Mouse (Mus musculus) hindbrain, embryonic 15.5 days (tissue): Measurements from ENCODE around the gene Usp2. TPM values are rescaled to one million over a fixed set of nuclear protein-coding genes. Genes with fewer than 3 reads are reported as not detected.

Source experiments
- ATAC-seq: fragments of 200-750 bp; cut with Nextera tagmentation; 2 replicates; pipeline ENCODE4 v1.8.0; 2017; ENCODE audit warnings: low read depth, moderate number of reproducible peaks, moderate TSS enrichment; ENCODE audit not compliant: low FRiP score
- H3K27ac ChIP-seq: fragments of 300-500 bp; sonication (generic); replicated peaks from 2 replicates; pipeline ENCODE4 v1.5.1; 2015; ENCODE audit warnings: mild to moderate bottlenecking, inconsistent platforms
- H3K27me3 ChIP-seq: fragments of 300-500 bp; sonication (generic); 2 replicates; pipeline ENCODE4 v1.6.1; 2015; ENCODE audit warnings: control low read depth, inconsistent platforms
- H3K36me3 ChIP-seq: fragments of 300-500 bp; sonication (generic); 2 replicates; pipeline ENCODE4 v1.6.1; 2015; ENCODE audit warnings: control low read depth, inconsistent platforms
- H3K4me1 ChIP-seq: fragments of 300-500 bp; sonication (generic); replicated peaks from 2 replicates; pipeline ENCODE4 v1.6.1; 2015; ENCODE audit warnings: control low read depth, inconsistent platforms
- H3K4me2 ChIP-seq: fragments of 300-500 bp; sonication (generic); 2 replicates; pipeline ENCODE4 v1.6.1; 2015; ENCODE audit warnings: moderate library complexity, mild to moderate bottlenecking, inconsistent platforms
- H3K4me3 ChIP-seq: fragments of 300-500 bp; sonication (generic); 2 replicates; pipeline ENCODE4 v1.5.1; 2015; ENCODE audit warnings: mild to moderate bottlenecking, inconsistent platforms
- H3K9ac ChIP-seq: fragments of 300-500 bp; sonication (generic); 2 replicates; pipeline ENCODE4 v1.6.1; 2015; ENCODE audit warnings: inconsistent platforms
- H3K9me3 ChIP-seq: fragments of 300-500 bp; sonication (generic); 2 replicates; pipeline ENCODE4 v1.6.1; 2016; ENCODE audit warnings: control low read depth, inconsistent platforms
- WGBS: fragments of 180-500 bp; shearing (Covaris S2); methylation state at CpG from one replicate; pipeline ENCODE4 v1.1.7; 2015; 5-methylcytosine and 5-hydroxymethylcytosine counted together
- polyA plus RNA-seq: library from polyadenylated mRNA; unstranded; fragments of >200 nt; fragmentation: Nextera tagmentation; extraction: Ambion mirVana; gene quantifications from 2 replicates; pipeline ENCODE4 v1.2.1, GENCODE M21; 2015

Gene Usp2
- polyA plus RNA-seq, 1 experiment from 2014 or later = 15.2 TPM

DNA sequence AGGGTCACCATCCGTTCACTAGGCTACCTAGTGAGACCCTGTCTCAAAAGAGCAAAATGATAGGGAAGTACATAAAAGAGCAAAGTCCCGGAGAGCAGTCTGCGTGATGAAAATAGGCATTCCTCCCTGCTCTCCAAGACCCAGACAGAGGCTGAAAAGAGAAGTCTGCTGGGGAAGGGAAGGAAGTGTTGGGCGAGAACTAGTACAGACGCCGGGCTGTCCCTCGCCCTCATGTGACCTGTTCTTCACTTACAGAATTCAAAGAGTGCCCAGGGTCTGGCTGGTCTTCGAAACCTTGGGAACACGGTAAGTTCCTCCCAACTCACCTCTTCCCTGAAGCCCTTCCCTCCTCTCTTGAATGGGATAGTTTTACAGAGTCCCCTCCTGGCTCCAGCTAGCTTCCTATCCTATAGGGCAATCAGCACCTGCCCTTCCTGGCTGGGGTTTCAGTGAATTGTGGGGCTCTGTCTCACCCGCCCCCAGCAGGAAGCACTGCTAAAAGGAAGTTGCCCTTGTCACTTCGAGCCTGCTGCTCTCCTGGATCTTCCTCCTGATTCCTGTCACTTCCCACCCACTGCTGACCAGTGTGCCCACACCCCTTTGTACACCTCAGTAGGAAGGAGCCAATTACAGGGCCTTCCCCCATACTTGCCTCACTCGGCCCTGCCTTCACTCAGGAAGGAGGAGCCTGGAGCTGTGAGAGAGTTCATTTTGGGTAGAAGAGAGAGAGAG, 22.2 kb downstream of the Usp2 start:
- no peak for ATAC-seq
- H3K27me3 ChIP-seq = peaks cover 15% of the 10 kb centered on the region
- 68% methylated on average over 12 of the region's 12 CpGs for WGBS

DNA sequence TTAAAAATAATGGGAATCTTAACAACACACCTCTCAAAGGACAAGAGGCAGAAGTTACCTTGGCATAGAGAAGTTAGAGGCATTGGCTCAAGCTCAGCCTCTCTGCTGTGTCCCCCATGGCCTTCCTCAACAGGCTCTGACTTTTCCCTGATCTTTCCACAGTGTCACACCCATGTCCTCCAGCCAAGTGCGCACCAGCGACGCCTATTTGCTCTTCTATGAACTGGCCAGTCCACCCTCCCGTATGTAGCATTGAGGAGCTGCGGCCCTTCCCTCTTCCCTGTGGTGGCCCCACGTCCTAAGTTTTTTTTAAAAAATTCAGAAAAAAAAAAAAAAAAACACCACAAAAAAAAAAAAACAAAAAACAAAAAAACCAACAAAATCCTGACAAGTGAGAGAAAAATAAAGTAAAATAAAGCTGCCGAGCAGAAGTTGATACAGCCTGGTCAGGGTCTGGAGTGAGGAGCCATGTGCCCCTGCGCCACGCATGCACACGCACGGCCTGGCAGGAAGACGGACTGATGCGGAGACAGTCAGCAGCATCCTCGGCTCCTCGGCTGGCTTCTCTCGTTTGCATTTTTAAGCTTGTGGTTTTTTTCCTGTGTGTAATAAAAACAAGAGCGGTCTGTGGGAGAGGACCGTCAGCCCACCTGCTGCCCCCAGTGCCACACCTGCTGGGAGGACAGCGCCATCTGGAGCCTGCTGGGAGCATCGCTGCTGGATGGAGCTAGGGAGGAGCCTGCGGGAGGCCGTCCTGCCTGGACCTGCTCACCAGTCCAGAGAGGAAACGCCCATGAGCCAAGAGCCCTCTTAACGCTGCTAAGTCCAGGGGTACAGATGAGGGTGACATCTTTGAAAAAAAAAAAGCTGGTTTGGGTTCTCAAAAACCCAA, 27.0 kb downstream of the Usp2 start:
- peak overlapping the region; percentile 58 for H3K4me2 ChIP-seq
- no peaks in the 10 kb centered on the region for H3K9me3 ChIP-seq
- H3K27ac ChIP-seq = no peak overlapping the region
- ATAC-seq = no peak
- 31% methylated on average over 24 of the region's 24 CpGs for WGBS
- H3K27me3 ChIP-seq = no peaks in the 10 kb centered on the region
- H3K4me3 ChIP-seq = peak overlapping the region; percentile 29
- no peaks in the 10 kb centered on the region for H3K36me3 ChIP-seq
- H3K9ac ChIP-seq = 0 out of 2 replicates have a peak overlapping the region, but pooled peaks have one; percentile 14
- peaks cover 13% of the 10 kb centered on the region for H3K4me1 ChIP-seq

More for the DNA sequence above, 22.2 kb downstream of the Usp2 start:
- peaks cover 30% of the 10 kb centered on the region for H3K4me1 ChIP-seq
- H3K4me3 ChIP-seq = no peak overlapping the region
- H3K4me2 ChIP-seq = no peak overlapping the region
- no peak overlapping the region for H3K27ac ChIP-seq
- no peaks in the 10 kb centered on the region for H3K36me3 ChIP-seq
- no peaks in the 10 kb centered on the region for H3K9me3 ChIP-seq
- no peak overlapping the region for H3K9ac ChIP-seq

DNA sequence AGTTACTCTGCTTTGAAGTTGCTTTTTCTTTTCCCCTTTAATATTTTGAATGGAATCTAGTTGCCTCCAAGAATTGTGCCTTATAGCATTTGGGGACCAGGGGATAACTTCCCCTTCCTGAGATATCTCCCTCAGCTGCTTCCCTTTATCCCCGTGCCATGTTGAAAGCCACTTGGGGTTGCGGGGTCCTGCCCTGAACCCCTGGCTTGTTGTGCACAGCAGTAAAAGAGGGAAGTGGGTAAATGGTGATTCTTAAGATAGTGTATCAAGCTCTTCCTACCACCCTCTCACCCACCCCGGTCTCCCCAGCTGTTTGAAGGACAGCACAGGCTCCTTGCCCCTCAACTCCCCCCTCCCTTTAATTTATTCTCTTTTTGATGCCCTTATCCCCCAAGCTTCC, 27.9 kb downstream of the Usp2 start:
- H3K4me1 ChIP-seq = peaks cover 13% of the 10 kb centered on the region
- H3K4me2 ChIP-seq = no peak overlapping the region
- no peak for ATAC-seq
- H3K4me3 ChIP-seq = no peak overlapping the region
- H3K27me3 ChIP-seq = no peaks in the 10 kb centered on the region
- H3K27ac ChIP-seq = no peak overlapping the region
- H3K9me3 ChIP-seq = no peaks in the 10 kb centered on the region
- 96% methylated on average over 3 of the region's 3 CpGs for WGBS
- H3K9ac ChIP-seq = no peak overlapping the region
- H3K36me3 ChIP-seq = no peaks in the 10 kb centered on the region

DNA sequence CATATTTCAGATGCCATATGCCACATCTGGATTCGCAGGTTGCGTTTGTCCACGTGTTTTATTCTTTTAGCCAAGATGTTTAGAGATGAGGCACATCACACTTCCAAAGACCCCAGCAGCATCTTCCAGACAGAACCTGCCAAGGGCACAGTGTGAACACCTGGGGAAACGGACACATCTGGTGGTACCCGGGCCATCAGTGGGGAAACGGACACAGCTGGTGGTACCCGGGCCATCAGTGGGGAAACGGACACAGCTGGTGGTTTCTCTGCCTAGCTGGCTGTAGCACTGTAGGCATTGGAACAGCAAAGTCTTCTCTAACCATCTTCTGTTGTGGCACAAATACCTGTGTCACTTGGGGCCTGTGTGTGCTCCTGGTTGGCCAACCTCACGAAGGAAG, 29.0 kb downstream of the Usp2 start:
- Histone ChIP-seq H3K9me3 (no peaks in the 10 kb centered on the region), H3K4me2 (no peak overlapping the region), H3K27ac (no peak overlapping the region), H3K4me3 (no peak overlapping the region), H3K27me3 (no peaks in the 10 kb centered on the region), H3K36me3 (no peaks in the 10 kb centered on the region), H3K4me1 (peaks cover 13% of the 10 kb centered on the region), H3K9ac (no peak overlapping the region)
- 88% methylated on average over 9 of the region's 9 CpGs for WGBS
- no peak for ATAC-seq

DNA sequence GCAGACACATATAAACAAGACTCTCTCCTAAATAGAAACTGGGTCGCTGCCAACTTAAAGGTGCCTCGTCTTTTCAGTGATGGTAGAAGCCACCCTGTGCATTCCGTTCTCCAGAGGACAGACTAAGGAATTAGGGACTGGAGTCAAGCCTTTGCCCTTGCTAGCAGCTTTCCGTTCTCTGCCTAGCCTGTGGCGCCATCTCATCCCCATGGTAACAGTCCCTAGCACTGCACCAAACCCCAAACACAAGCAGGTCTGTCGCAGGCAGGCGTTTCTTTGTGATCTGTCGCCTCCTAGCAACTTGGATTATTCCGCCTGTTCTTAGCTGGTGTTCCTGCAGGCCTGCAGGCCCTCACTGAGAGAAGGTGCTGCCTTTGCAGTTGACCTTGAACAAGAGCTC, 29.7 kb downstream of the Usp2 start:
- Histone ChIP-seq H3K4me1 (peaks cover 13% of the 10 kb centered on the region), H3K27ac (peak overlapping the region; percentile 66), H3K27me3 (no peaks in the 10 kb centered on the region), H3K4me2 (no peak overlapping the region), H3K9ac (no peak overlapping the region), H3K9me3 (no peaks in the 10 kb centered on the region), H3K4me3 (no peak overlapping the region), H3K36me3 (no peaks in the 10 kb centered on the region)
- WGBS = 12% methylated on average over 9 of the region's 9 CpGs
- peak; percentile 65 for ATAC-seq

DNA sequence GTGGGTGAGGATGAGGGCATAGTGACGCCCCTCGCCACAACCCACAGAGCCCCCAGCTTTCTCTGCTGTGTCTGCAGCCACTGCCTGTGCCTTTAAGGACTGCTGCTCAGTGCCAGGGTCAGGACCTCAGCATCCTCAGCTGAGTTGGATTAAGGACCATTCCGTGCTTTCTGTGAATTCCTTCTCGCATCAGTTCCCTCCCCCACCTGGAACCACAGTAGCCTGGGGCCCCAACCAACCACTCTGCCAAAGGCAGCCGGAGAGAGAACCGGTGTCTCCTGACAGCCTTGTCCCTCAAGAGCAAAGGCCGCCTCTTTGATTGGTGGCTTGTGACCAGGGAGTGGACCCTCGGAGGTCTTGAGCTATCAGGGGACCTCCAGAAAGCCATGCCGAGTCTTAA, 34.7 kb downstream of the Usp2 start, which contains the start of gene Mfrp:
TSS of gene Mfrp (plus strand) at position 240 of the 400 bp plus-strand sequence.
- H3K4me2 ChIP-seq = no peak within 1 kb of the TSS
- ATAC-seq = no peak
- H3K9ac ChIP-seq = no peak within 1 kb of the TSS
- no peaks in the 10 kb centered on the region for H3K27me3 ChIP-seq
- H3K9me3 ChIP-seq = no peaks in the 10 kb centered on the region
- peaks cover 10% of the 10 kb centered on the region for H3K4me1 ChIP-seq
- no peak within 1 kb of the TSS for H3K4me3 ChIP-seq
- no peaks in the 10 kb centered on the region for H3K36me3 ChIP-seq
- no peak within 1 kb of the TSS for H3K27ac ChIP-seq
- WGBS = 76% methylated on average over 9 of the region's 9 CpGs

DNA sequence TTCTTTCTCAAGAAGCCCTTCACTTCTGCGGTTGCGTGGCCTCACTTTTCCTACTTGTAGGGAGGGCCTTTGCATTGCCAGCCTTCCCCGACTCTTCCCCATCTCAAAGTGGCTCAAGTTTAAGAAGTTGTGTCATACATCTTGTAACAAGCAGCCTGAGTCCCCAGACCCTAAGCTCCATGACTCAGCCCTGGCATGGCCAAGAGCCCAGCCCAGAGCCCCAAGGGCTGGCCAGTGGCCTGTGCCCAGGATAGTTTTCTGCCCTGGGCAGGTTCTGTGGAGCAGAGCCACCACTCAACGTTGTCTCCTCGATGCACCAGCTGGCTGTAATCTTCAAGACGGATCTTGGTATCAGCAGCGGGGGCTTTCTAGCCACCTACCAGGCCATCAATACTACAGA, 38.1 kb downstream of the Usp2 start:
- no peak for ATAC-seq
- H3K27me3 ChIP-seq = no peaks in the 10 kb centered on the region
- H3K9ac ChIP-seq = no peak overlapping the region
- H3K9me3 ChIP-seq = no peaks in the 10 kb centered on the region
- H3K27ac ChIP-seq = no peak overlapping the region
- no peak overlapping the region for H3K4me3 ChIP-seq
- WGBS = 93% methylated on average over 7 of the region's 7 CpGs
- peaks cover 40% of the 10 kb centered on the region for H3K4me1 ChIP-seq
- H3K36me3 ChIP-seq = no peaks in the 10 kb centered on the region
- H3K4me2 ChIP-seq = no peak overlapping the region

DNA sequence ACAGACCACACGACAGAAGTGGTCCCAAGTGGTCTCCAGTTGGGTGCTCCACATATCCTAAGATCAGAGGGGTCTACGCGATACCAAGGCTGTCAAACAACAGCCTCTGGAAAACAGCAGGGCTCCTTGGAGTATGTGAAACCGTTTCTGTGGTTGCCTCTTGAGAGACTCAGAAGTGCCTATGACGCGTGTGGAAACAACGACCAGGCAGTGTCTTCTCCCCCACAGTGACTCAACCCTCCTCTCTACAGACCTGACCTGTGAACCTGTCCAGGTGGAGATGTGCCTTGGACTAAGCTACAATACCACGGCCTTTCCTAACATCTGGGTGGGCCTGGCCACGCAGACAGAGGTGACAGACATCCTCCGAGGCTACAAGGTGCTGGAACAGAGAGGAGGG, 39.0 kb downstream of the Usp2 start:
- H3K9me3 ChIP-seq = no peaks in the 10 kb centered on the region
- H3K4me2 ChIP-seq = no peak overlapping the region
- H3K4me1 ChIP-seq = peaks cover 49% of the 10 kb centered on the region
- H3K9ac ChIP-seq = no peak overlapping the region
- H3K4me3 ChIP-seq = no peak overlapping the region
- no peak for ATAC-seq
- H3K36me3 ChIP-seq = no peaks in the 10 kb centered on the region
- 90% methylated on average over 10 of the region's 10 CpGs for WGBS
- no peaks in the 10 kb centered on the region for H3K27me3 ChIP-seq
- H3K27ac ChIP-seq = no peak overlapping the region

DNA sequence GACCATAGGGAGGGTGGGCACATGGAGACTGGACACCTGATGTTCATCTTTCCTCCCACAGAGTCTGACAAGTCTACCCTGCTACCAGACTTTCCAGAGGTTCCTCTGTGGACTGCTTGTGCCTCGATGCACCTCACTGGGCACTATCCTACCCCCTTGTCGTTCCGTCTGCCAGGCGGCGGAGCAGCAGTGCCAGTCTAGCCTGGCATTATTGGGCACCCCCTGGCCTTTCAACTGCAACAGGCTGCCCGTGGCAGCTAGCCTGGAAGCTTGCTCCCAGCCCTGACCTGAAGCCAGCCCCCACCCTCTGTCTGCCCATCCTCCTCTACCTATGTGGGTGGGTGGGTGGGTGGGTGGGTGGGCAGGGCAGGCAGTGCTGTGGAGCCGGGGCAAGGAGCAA, 39.4 kb downstream of the Usp2 start:
- Histone ChIP-seq H3K36me3 (no peaks in the 10 kb centered on the region), H3K27me3 (no peaks in the 10 kb centered on the region), H3K9me3 (no peaks in the 10 kb centered on the region), H3K4me3 (no peak overlapping the region), H3K4me2 (no peak overlapping the region), H3K4me1 (peaks cover 49% of the 10 kb centered on the region), H3K27ac (peak overlapping the region; percentile 42), H3K9ac (no peak overlapping the region)
- ATAC-seq = no peak
- 84% methylated on average over 7 of the region's 7 CpGs for WGBS

DNA sequence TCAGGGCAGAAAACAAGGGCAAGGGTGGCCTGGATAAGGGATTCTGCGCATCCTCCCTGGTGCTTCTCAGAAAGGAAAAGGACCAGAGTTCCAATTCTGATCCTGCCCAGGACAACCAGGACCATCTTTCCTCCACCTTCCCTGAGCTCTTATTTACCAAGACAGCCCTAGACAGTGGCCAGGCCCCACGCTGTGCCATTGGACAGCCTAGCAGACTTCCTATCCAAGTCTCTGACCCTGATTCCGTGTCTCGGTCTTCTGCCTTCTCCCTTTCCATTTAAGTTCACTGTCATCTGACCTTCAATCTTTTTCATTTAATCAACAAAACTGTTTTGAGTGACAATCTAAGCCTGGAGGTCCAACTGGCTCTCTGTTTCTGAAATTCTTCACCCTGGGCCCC, 39.8 kb downstream of the Usp2 start:
- H3K9me3 ChIP-seq = no peaks in the 10 kb centered on the region
- H3K4me3 ChIP-seq = no peak overlapping the region
- peak overlapping the region; percentile 42 for H3K27ac ChIP-seq
- ATAC-seq = no peak
- peaks cover 49% of the 10 kb centered on the region for H3K4me1 ChIP-seq
- no peaks in the 10 kb centered on the region for H3K27me3 ChIP-seq
- no peak overlapping the region for H3K9ac ChIP-seq
- H3K36me3 ChIP-seq = no peaks in the 10 kb centered on the region
- H3K4me2 ChIP-seq = peak overlapping the region; percentile 30
- WGBS = 78% methylated on average over 4 of the region's 4 CpGs

DNA sequence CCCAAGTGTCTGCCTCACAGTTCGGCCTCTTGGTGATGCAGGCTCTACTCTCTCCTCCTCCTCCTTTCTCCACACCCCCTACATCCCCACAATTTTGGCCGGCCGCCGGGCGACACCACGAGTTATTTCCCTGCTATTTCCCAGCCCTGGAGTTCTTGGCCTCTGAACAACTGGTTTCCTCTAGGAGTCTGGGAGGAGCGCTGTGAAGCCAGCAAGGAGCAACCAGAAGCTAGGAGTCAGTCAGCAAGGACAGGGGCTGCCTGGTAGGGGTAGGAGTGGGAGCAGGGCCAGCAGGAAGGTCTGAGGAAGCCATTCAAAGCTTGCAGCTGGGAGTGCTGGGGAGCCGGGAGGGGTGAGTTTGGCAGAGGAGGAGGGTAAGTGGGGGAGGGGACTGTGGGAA, 40.3 kb downstream of the Usp2 start, which contains the start of gene C1qtnf5:
TSS of gene C1qtnf5 (plus strand) at position 136 of the 400 bp plus-strand sequence.
- peak within 1 kb of the TSS; percentile 5; the same call in 1 of the 2 replicates for H3K4me3 ChIP-seq
- ATAC-seq = peak; percentile 70
- H3K4me1 ChIP-seq = peaks cover 54% of the 10 kb centered on the region
- no peak within 1 kb of the TSS for H3K9ac ChIP-seq
- H3K27me3 ChIP-seq = no peaks in the 10 kb centered on the region
- peak within 1 kb of the TSS; percentile 30 for H3K4me2 ChIP-seq
- no peaks in the 10 kb centered on the region for H3K36me3 ChIP-seq
- WGBS = 39% methylated on average over 8 of the region's 8 CpGs
- H3K27ac ChIP-seq = peak within 1 kb of the TSS; percentile 42
- no peaks in the 10 kb centered on the region for H3K9me3 ChIP-seq

DNA sequence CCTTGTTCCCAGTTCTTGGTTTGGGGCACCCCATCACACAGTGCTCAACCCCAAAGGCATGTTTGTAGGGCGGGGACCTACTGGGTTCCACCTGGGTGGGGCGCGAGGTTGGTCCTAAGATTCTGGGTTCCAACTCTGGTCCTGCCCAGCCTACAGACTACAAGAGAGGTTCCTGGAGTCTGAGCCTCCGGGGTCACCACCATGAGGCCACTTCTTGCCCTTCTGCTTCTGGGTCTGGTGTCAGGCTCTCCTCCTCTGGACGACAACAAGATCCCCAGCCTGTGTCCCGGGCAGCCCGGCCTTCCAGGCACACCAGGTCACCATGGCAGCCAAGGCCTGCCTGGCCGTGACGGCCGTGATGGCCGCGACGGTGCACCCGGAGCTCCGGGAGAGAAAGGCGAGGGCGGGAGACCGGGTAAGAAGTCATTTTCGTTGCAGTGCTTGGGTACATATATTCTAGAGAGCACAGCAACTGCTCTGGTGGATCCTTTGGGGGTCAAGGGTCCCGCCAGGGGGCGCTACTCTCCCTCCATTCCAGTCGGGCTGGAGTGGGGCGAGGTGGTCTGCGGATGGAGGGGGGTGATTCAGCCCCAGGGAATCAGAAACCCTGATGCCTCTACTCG, 40.8 kb downstream of the Usp2 start:
- H3K36me3 ChIP-seq = no peaks in the 10 kb centered on the region
- ATAC-seq = 0 out of 2 replicates have a peak, but pooled peaks have one; percentile 12
- H3K4me1 ChIP-seq = peaks cover 59% of the 10 kb centered on the region
- H3K27me3 ChIP-seq = no peaks in the 10 kb centered on the region
- peak overlapping the region; percentile 30 for H3K4me2 ChIP-seq
- peak overlapping the region; percentile 5; the same call in 1 of the 2 replicates for H3K4me3 ChIP-seq
- WGBS = 25% methylated on average over 25 of the region's 25 CpGs
- no peaks in the 10 kb centered on the region for H3K9me3 ChIP-seq
- H3K9ac ChIP-seq = no peak overlapping the region
- H3K27ac ChIP-seq = peak overlapping the region; percentile 42
